12 mouse cellular contexts compared by ENCODE assay signal in genomic region chr11:12198700-12199349, GRCm38 (mm10).
DNase-seq lines count a peak whose midpoint lies in the region; ATAC-seq and TF ChIP-seq lines count a peak whose summit lies in the region.
"Had no signal": no experiment of that assay in that cellular context is flagged by ENCODE, and none has a peak within 500 bp of the region (broad histone marks: within the 10 kb centered on the region; RNA-seq: fewer than 3 reads in every experiment).

No protein-coding gene starts in this region.

- no peaks in the 10 kb centered on the region for H3K36me3 ChIP-seq in midbrain, postnatal 0 days (ENCODE audit: insufficient read depth, low read length)
- no peaks in the 10 kb centered on the region for H3K36me3 ChIP-seq in midbrain, embryonic 16.5 days (ENCODE audit: control insufficient read depth, insufficient read depth, low read length)
- no peaks in the 10 kb centered on the region for H3K36me3 ChIP-seq in forebrain, embryonic 16.5 days (ENCODE audit: control insufficient read depth, insufficient read depth)
- H3K36me3 ChIP-seq: midbrain, embryonic 15.5 days had no signal

- peak; percentile 93 for DNase-seq in heart, adult 11 months
- DNase-seq in heart, postnatal 4 days = no peak
- DNase-seq in midbrain, postnatal 0 days (ENCODE audit: low spot score) = peak; percentile 26
- no peak for DNase-seq in embryo, embryonic 10.5 days (ENCODE audit: low spot score)
- DNase-seq in embryo, embryonic 9.5 days (ENCODE audit: extremely low spot score) = no peak
- DNase-seq: thymus, adult 2 months had no signal

- no peaks in the 10 kb centered on the region for H3K4me1 ChIP-seq in midbrain, postnatal 0 days (ENCODE audit: insufficient read depth, low read length)
- no peaks in the 10 kb centered on the region for H3K4me1 ChIP-seq in midbrain, embryonic 16.5 days (ENCODE audit: control insufficient read depth, insufficient read depth, low read length)
- H3K4me1 ChIP-seq in forebrain, embryonic 16.5 days (replicated peaks; ENCODE audit: control insufficient read depth, insufficient read depth, low read length) = peaks cover 3% of the 10 kb centered on the region; the same call in 1 of the 2 replicates
- H3K4me1 ChIP-seq: midbrain, embryonic 15.5 days had no signal

- H3K9me3 ChIP-seq in midbrain, postnatal 0 days (ENCODE audit: low read length) = no peaks in the 10 kb centered on the region
- no peaks in the 10 kb centered on the region for H3K9me3 ChIP-seq in midbrain, embryonic 16.5 days (replicated peaks; ENCODE audit: control insufficient read depth, low read length, poor library complexity, severe bottlenecking)
- H3K9me3 ChIP-seq in forebrain, embryonic 16.5 days (ENCODE audit: control insufficient read depth, low read length) = no peaks in the 10 kb centered on the region
- H3K9me3 ChIP-seq: midbrain, embryonic 15.5 days had no signal

- no peak for ATAC-seq in midbrain, postnatal 0 days (ENCODE audit: low FRiP score)
- ATAC-seq in midbrain, embryonic 16.5 days = no peak
- peak; percentile 57; the same call in 1 of the 2 replicates for ATAC-seq in forebrain, embryonic 16.5 days
- ATAC-seq in frontal cortex, adult (ENCODE audit: low TSS enrichment) = no peak
- ATAC-seq: midbrain, embryonic 15.5 days had no signal

- no peak overlapping the region for H3K27ac ChIP-seq in midbrain, postnatal 0 days (ENCODE audit: low read depth, low read length)
- H3K27ac ChIP-seq in midbrain, embryonic 16.5 days (ENCODE audit: low read length) = no peak overlapping the region
- no peak overlapping the region for H3K27ac ChIP-seq in forebrain, embryonic 16.5 days (ENCODE audit: low read length)
- H3K27ac ChIP-seq: liver, embryonic 14.5 days; midbrain, embryonic 15.5 days had no signal

- no peak for TF ChIP-seq CTCF in midbrain, postnatal 0 days (IDR thresholded peaks at IDR 0.05)

- H3K4me2 ChIP-seq in midbrain, postnatal 0 days (ENCODE audit: low read depth, low read length, poor library complexity, severe bottlenecking) = no peak overlapping the region
- H3K4me2 ChIP-seq in midbrain, embryonic 16.5 days (ENCODE audit: low read length) = no peak overlapping the region
- H3K4me2 ChIP-seq in forebrain, embryonic 16.5 days (ENCODE audit: low read length) = no peak overlapping the region
- H3K4me2 ChIP-seq: midbrain, embryonic 15.5 days had no signal

- H3K27me3 ChIP-seq in midbrain, postnatal 0 days (ENCODE audit: insufficient read depth, low read length) = no peaks in the 10 kb centered on the region
- H3K27me3 ChIP-seq in midbrain, embryonic 16.5 days (ENCODE audit: control insufficient read depth, insufficient read depth, low read depth, low read length) = no peaks in the 10 kb centered on the region
- H3K27me3 ChIP-seq in forebrain, embryonic 16.5 days (replicated peaks; ENCODE audit: control insufficient read depth, insufficient read depth, low read length) = 0 out of 2 replicates have a peak, but pooled peaks cover 2% of the 10 kb centered on the region
- H3K27me3 ChIP-seq: CH12.LX; midbrain, embryonic 15.5 days had no signal

- WGBS in midbrain, postnatal 0 days = 71% methylated on average over 6 of the region's 6 CpGs
- 82% methylated on average over 6 of the region's 6 CpGs for WGBS in midbrain, embryonic 16.5 days
- WGBS in forebrain, embryonic 16.5 days = 45% methylated on average over 6 of the region's 6 CpGs

- no peak overlapping the region for H3K9ac ChIP-seq in midbrain, postnatal 0 days (replicated peaks; ENCODE audit: low read length, poor library complexity, severe bottlenecking)
- H3K9ac ChIP-seq in midbrain, embryonic 16.5 days (ENCODE audit: low read depth, low read length) = no peak overlapping the region
- H3K9ac ChIP-seq in forebrain, embryonic 16.5 days (replicated peaks; ENCODE audit: low read depth, low read length) = no peak overlapping the region
- H3K9ac ChIP-seq: liver, embryonic 14.5 days; midbrain, embryonic 15.5 days had no signal

- no peak overlapping the region for H3K4me3 ChIP-seq in midbrain, postnatal 0 days (ENCODE audit: low read depth, low read length)
- H3K4me3 ChIP-seq in midbrain, embryonic 16.5 days (ENCODE audit: low read depth, low read length) = no peak overlapping the region
- H3K4me3 ChIP-seq in forebrain, embryonic 16.5 days (replicated peaks; ENCODE audit: low read length) = no peak overlapping the region
- H3K4me3 ChIP-seq: midbrain, embryonic 15.5 days had no signal

Comparison
In these comparisons a context has a peak if more than half of its experiments do, and no peak if none do; other contexts are left out.
1. DNase-seq: peak in heart, adult 11 months (single experiment) and midbrain, postnatal 0 days (single experiment); none in heart, postnatal 4 days (single experiment), embryo, embryonic 10.5 days (single experiment) and embryo, embryonic 9.5 days (single experiment).